Mouse (Mus musculus) hindbrain, embryonic 16.5 days (tissue): ENCODE results near the gene Card10. TPM values are rescaled to one million over a fixed set of nuclear protein-coding genes. Genes with fewer than 3 reads are reported as not detected.

Experiments used
- ATAC-seq: fragments of 200-750 bp; cut with Nextera tagmentation; 2 replicates; pipeline ENCODE4 v1.8.0; 2017; ENCODE audit warnings: moderate TSS enrichment, moderate library complexity
- H3K27ac ChIP-seq: fragments of 300-500 bp; sonication (generic); 2 replicates; pipeline ENCODE4 v1.5.1; 2014; ENCODE audit warnings: low read depth, mild to moderate bottlenecking, control low read depth, low read length, moderate library complexity
- H3K27me3 ChIP-seq: fragments of 300-500 bp; sonication (generic); replicated peaks from 2 replicates; pipeline ENCODE4 v1.6.1; 2014; ENCODE audit warnings: low read length; ENCODE audit not compliant: control insufficient read depth, insufficient read depth
- H3K36me3 ChIP-seq: fragments of 300-500 bp; sonication (generic); 2 replicates; pipeline ENCODE4 v1.6.1; 2014; ENCODE audit warnings: mild to moderate bottlenecking, low read length, moderate library complexity, mixed read lengths; ENCODE audit not compliant: control insufficient read depth, insufficient read depth
- H3K4me1 ChIP-seq: fragments of 300-500 bp; sonication (generic); 2 replicates; pipeline ENCODE4 v1.6.1; 2014; ENCODE audit warnings: low read depth, low read length; ENCODE audit not compliant: control insufficient read depth, insufficient read depth
- H3K4me2 ChIP-seq: fragments of 300-500 bp; sonication (generic); 2 replicates; pipeline ENCODE4 v1.6.1; 2014; ENCODE audit warnings: mild to moderate bottlenecking, low read length, control low read depth, moderate library complexity
- H3K4me3 ChIP-seq: fragments of 300-500 bp; sonication (generic); 2 replicates; pipeline ENCODE4 v1.5.1; 2014; ENCODE audit warnings: mild to moderate bottlenecking, low read length, control low read depth, moderate library complexity
- H3K9ac ChIP-seq: fragments of 300-500 bp; sonication (generic); 2 replicates; pipeline ENCODE4 v1.6.1; 2014; ENCODE audit warnings: low read depth, mild to moderate bottlenecking, control low read depth, low read length, moderate library complexity
- H3K9me3 ChIP-seq: fragments of 300-500 bp; sonication (generic); 2 replicates; pipeline ENCODE4 v1.6.1; 2014; ENCODE audit warnings: mild to moderate bottlenecking, low read length, moderate library complexity; ENCODE audit not compliant: control insufficient read depth
- WGBS: fragments of 180-500 bp; shearing (Covaris S2); extraction: QIAGEN DNeasy Blood & Tissue Kit; methylation state at CpG from one replicate; pipeline ENCODE4 v1.1.7; 2014; 5-methylcytosine and 5-hydroxymethylcytosine counted together
- polyA plus RNA-seq: library from polyadenylated mRNA; unstranded; fragments of >200 nt; fragmentation: Nextera tagmentation; extraction: Ambion mirVana; gene quantifications from 2 replicates; pipeline ENCODE4 v1.2.1, GENCODE M21; 2015

The Card10 gene
- polyA plus RNA-seq, 1 experiment from 2014 or later = 2.5 TPM

- 44% methylated on average over 19 of the region's 19 CpGs for WGBS
- Histone ChIP-seq H3K27me3 (no peaks in the 10 kb centered on the region), H3K9me3 (no peaks in the 10 kb centered on the region), H3K27ac (peak overlapping the region; percentile 5), H3K4me2 (peak overlapping the region; percentile 41), H3K36me3 (no peaks in the 10 kb centered on the region), H3K4me1 (peaks cover 11% of the 10 kb centered on the region), H3K9ac (peak overlapping the region; percentile 31; the same call in 1 of the 2 replicates), H3K4me3 (peak overlapping the region; percentile 16; the same call in 1 of the 2 replicates)
- peak; percentile 20; the same call in 1 of the 2 replicates for ATAC-seq
Measured at GRCm38 (mm10) chr15:78771531-78772367, 31.1 kb downstream of the Card10 start.

GRCm38 (mm10) chr15:78770983-78771355, 31.9 kb downstream of the Card10 start:
- H3K4me2 ChIP-seq = peak overlapping the region; percentile 41
- H3K9me3 ChIP-seq = no peaks in the 10 kb centered on the region
- H3K27me3 ChIP-seq = no peaks in the 10 kb centered on the region
- H3K4me1 ChIP-seq = peaks cover 11% of the 10 kb centered on the region
- WGBS = 4% methylated on average over 5 of the region's 5 CpGs
- no peak overlapping the region for H3K4me3 ChIP-seq
- H3K36me3 ChIP-seq = no peaks in the 10 kb centered on the region
- ATAC-seq = no peak
- peak overlapping the region; percentile 5 for H3K27ac ChIP-seq
- H3K9ac ChIP-seq = 0 out of 2 replicates have a peak overlapping the region, but pooled peaks have one; percentile 5

- Histone ChIP-seq H3K9ac (0 out of 2 replicates have a peak overlapping the region, but pooled peaks have one; percentile 23), H3K4me1 (peaks cover 11% of the 10 kb centered on the region), H3K9me3 (no peaks in the 10 kb centered on the region), H3K4me2 (peak overlapping the region; percentile 26; the same call in 1 of the 2 replicates), H3K27me3 (no peaks in the 10 kb centered on the region), H3K36me3 (no peaks in the 10 kb centered on the region), H3K27ac (peak overlapping the region; percentile 5), H3K4me3 (0 out of 2 replicates have a peak overlapping the region, but pooled peaks have one; percentile 4)
- 21% methylated on average over 9 of the region's 9 CpGs for WGBS
- no peak for ATAC-seq
Measured at GRCm38 (mm10) chr15:78770234-78770982, 32.4 kb downstream of the Card10 start.

GRCm38 (mm10) chr15:78769064-78769463, 33.8 kb downstream of the Card10 start:
- Histone ChIP-seq H3K4me3 (no peak overlapping the region), H3K36me3 (no peaks in the 10 kb centered on the region), H3K9me3 (no peaks in the 10 kb centered on the region), H3K27me3 (no peaks in the 10 kb centered on the region), H3K9ac (no peak overlapping the region), H3K27ac (no peak overlapping the region), H3K4me1 (peaks cover 11% of the 10 kb centered on the region), H3K4me2 (no peak overlapping the region)
- WGBS = 91% methylated on average over 4 of the region's 4 CpGs
- ATAC-seq = no peak

- Histone ChIP-seq H3K36me3 (no peaks in the 10 kb centered on the region), H3K9ac (no peak overlapping the region), H3K9me3 (no peaks in the 10 kb centered on the region), H3K27ac (peak overlapping the region; percentile 18; the same call in 1 of the 2 replicates), H3K27me3 (no peaks in the 10 kb centered on the region), H3K4me1 (no peaks in the 10 kb centered on the region; the same call in 1 of the 2 replicates), H3K4me2 (no peak overlapping the region), H3K4me3 (no peak overlapping the region)
- 76% methylated on average over 5 of the region's 5 CpGs for WGBS
- ATAC-seq = 0 out of 2 replicates have a peak, but pooled peaks have one; percentile 5
Measured at GRCm38 (mm10) chr15:78763704-78764103, 39.1 kb downstream of the Card10 start.

GRCm38 (mm10) chr15:78763210-78763609, 39.6 kb downstream of the Card10 start:
- Histone ChIP-seq H3K27me3 (no peaks in the 10 kb centered on the region), H3K36me3 (no peaks in the 10 kb centered on the region), H3K9ac (no peak overlapping the region), H3K4me3 (no peak overlapping the region), H3K27ac (peak overlapping the region; percentile 18; the same call in 1 of the 2 replicates), H3K4me1 (no peaks in the 10 kb centered on the region; the same call in 1 of the 2 replicates), H3K4me2 (no peak overlapping the region), H3K9me3 (no peaks in the 10 kb centered on the region)
- 0 out of 2 replicates have a peak, but pooled peaks have one; percentile 10 for ATAC-seq
- 41% methylated on average over 9 of the region's 10 CpGs for WGBS

GRCm38 (mm10) chr15:78761112-78761511, 41.7 kb downstream of the Card10 start:
- H3K36me3 ChIP-seq = no peaks in the 10 kb centered on the region
- 73% methylated on average over 13 of the region's 13 CpGs for WGBS
- ATAC-seq = no peak
- H3K4me3 ChIP-seq = no peak overlapping the region
- no peak overlapping the region for H3K27ac ChIP-seq
- H3K4me1 ChIP-seq = no peaks in the 10 kb centered on the region; the same call in 1 of the 2 replicates
- H3K9me3 ChIP-seq = no peaks in the 10 kb centered on the region
- H3K9ac ChIP-seq = no peak overlapping the region
- H3K4me2 ChIP-seq = no peak overlapping the region
- H3K27me3 ChIP-seq = no peaks in the 10 kb centered on the region

GRCm38 (mm10) chr15:78758132-78758531, 44.7 kb downstream of the Card10 start:
- 93% methylated on average over 6 of the region's 6 CpGs for WGBS
- ATAC-seq = no peak

More at GRCm38 (mm10) chr15:78758132-78758531, 44.7 kb downstream of the Card10 start:
- Histone ChIP-seq H3K27me3 (no peaks in the 10 kb centered on the region), H3K9ac (no peak overlapping the region), H3K9me3 (no peaks in the 10 kb centered on the region), H3K27ac (no peak overlapping the region), H3K4me3 (no peak overlapping the region), H3K4me2 (no peak overlapping the region), H3K36me3 (no peaks in the 10 kb centered on the region), H3K4me1 (no peaks in the 10 kb centered on the region)
